Mouse (Mus musculus) heart, embryonic 15.5 days (tissue): ENCODE data around the gene Smarca4. TPM values are rescaled to one million over a fixed set of nuclear protein-coding genes. Genes with fewer than 3 reads are reported as not detected.

Experiments
- ATAC-seq: fragments of 200-750 bp; cut with Nextera tagmentation; replicated peaks from 2 replicates; pipeline ENCODE4 v1.8.0; 2017; ENCODE audit warnings: low read depth, moderate TSS enrichment; ENCODE audit not compliant: insufficient number of reproducible peaks, insufficient read depth, low FRiP score
- H3K27ac ChIP-seq: fragments of 300-500 bp; sonication (generic); 2 replicates; pipeline ENCODE4 v1.5.1; 2015; ENCODE audit warnings: mild to moderate bottlenecking, inconsistent platforms
- H3K27me3 ChIP-seq: fragments of 300-500 bp; sonication (generic); 2 replicates; pipeline ENCODE4 v1.6.1; 2015; ENCODE audit warnings: inconsistent platforms
- H3K36me3 ChIP-seq: fragments of 300-500 bp; sonication (generic); 2 replicates; pipeline ENCODE4 v1.6.1; 2015; ENCODE audit warnings: mild to moderate bottlenecking, inconsistent platforms
- H3K4me1 ChIP-seq: fragments of 300-500 bp; sonication (generic); replicated peaks from 2 replicates; pipeline ENCODE4 v1.6.1; 2015; ENCODE audit warnings: inconsistent platforms
- H3K4me2 ChIP-seq: fragments of 300-500 bp; sonication (generic); 2 replicates; pipeline ENCODE4 v1.6.1; 2015; ENCODE audit warnings: inconsistent platforms, mild to moderate bottlenecking, moderate library complexity
- H3K4me3 ChIP-seq: fragments of 300-500 bp; sonication (generic); 2 replicates; pipeline ENCODE4 v1.5.1; 2015; ENCODE audit warnings: mild to moderate bottlenecking, inconsistent platforms
- H3K9ac ChIP-seq: fragments of 300-500 bp; sonication (generic); 2 replicates; pipeline ENCODE4 v1.6.1; 2015; ENCODE audit warnings: mild to moderate bottlenecking, inconsistent platforms
- H3K9me3 ChIP-seq: fragments of 300-500 bp; sonication (generic); replicated peaks from 2 replicates; pipeline ENCODE4 v1.6.1; 2016; ENCODE audit warnings: inconsistent platforms
- WGBS: fragments of 180-500 bp; shearing (Covaris S2); methylation state at CpG from one replicate; pipeline ENCODE4 v1.1.7; 2015; ENCODE audit warnings: mixed read lengths; 5-methylcytosine and 5-hydroxymethylcytosine counted together
- polyA plus RNA-seq: library from polyadenylated mRNA; unstranded; fragments of >200 nt; fragmentation: Nextera tagmentation; extraction: Ambion mirVana; gene quantifications from 2 replicates; pipeline ENCODE4 v1.2.1, GENCODE M21; 2015

Gene Smarca4
- polyA plus RNA-seq, result 39.6 and 57.4 TPM in 2 replicates

DNA sequence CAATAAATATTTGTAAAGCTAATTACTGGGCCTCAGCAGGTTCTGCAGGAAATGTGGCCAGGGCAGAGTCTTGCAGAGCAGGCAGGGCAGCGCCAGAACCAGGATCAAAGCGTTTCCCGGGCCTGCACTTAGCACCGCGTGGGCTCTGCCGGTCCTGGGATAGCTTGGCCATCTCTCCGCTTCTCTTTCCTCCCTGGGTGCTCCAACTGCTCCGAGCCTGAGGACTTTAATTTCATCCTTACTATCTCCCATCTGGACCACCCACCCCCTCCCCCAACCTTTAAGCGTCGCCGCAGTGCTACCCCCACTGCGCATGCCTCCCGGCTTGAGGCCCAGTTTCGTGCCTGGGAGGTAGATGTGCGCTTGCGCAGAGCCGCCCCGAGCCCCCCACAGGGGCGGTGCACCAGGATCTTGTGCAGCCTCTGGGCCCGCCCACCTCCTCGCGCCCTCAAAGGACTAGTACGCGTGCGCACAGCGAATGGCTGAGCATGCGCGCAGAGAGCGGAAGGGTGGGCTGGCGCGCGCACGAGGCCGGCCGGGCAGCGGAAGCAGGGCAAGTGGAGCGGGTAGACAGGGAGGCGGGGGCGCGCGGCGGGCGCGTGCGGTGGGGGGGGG, at the start of gene Smarca4:
Gene Smarca4, plus strand, starts transcription at position 553 of the 615 bp plus-strand sequence.
- peak within 1 kb of the TSS; percentile 70 for H3K4me2 ChIP-seq
- WGBS, result 2% methylated on average over 40 of the region's 45 CpGs
- peak; percentile 97 for ATAC-seq
- peaks cover 17% of the 10 kb centered on the region for H3K4me1 ChIP-seq
- H3K27me3 ChIP-seq, result no peaks in the 10 kb centered on the region
- H3K9me3 ChIP-seq, result no peaks in the 10 kb centered on the region
- H3K27ac ChIP-seq, result peak within 1 kb of the TSS; percentile 98
- H3K9ac ChIP-seq, result peak within 1 kb of the TSS; percentile 90
- H3K36me3 ChIP-seq, result no peaks in the 10 kb centered on the region
- H3K4me3 ChIP-seq, result peak within 1 kb of the TSS; percentile 88

GRCm38 (mm10) chr9:21566538-21566937, 49.4 kb upstream of the Smarca4 start:
- no peak overlapping the region for H3K9ac ChIP-seq
- H3K36me3 ChIP-seq, result peaks cover 20% of the 10 kb centered on the region
- 76% methylated on average over 1 of the region's 1 CpGs for WGBS
- ATAC-seq, result no peak
- no peaks in the 10 kb centered on the region for H3K9me3 ChIP-seq
- no peak overlapping the region for H3K4me3 ChIP-seq
- H3K4me1 ChIP-seq, result peaks cover 21% of the 10 kb centered on the region
- H3K27me3 ChIP-seq, result no peaks in the 10 kb centered on the region
- no peak overlapping the region for H3K4me2 ChIP-seq
- no peak overlapping the region for H3K27ac ChIP-seq

- WGBS, result 69% methylated on average over 2 of the region's 2 CpGs
- no peak overlapping the region for H3K4me2 ChIP-seq
- no peaks in the 10 kb centered on the region for H3K27me3 ChIP-seq
- no peaks in the 10 kb centered on the region for H3K9me3 ChIP-seq
- H3K4me3 ChIP-seq, result no peak overlapping the region
- peaks cover 24% of the 10 kb centered on the region for H3K36me3 ChIP-seq
- no peak overlapping the region for H3K27ac ChIP-seq
- H3K9ac ChIP-seq, result no peak overlapping the region
- H3K4me1 ChIP-seq, result peaks cover 21% of the 10 kb centered on the region
- no peak for ATAC-seq
Measured at GRCm38 (mm10) chr9:21567051-21567450, 48.9 kb upstream of the Smarca4 start.

DNA sequence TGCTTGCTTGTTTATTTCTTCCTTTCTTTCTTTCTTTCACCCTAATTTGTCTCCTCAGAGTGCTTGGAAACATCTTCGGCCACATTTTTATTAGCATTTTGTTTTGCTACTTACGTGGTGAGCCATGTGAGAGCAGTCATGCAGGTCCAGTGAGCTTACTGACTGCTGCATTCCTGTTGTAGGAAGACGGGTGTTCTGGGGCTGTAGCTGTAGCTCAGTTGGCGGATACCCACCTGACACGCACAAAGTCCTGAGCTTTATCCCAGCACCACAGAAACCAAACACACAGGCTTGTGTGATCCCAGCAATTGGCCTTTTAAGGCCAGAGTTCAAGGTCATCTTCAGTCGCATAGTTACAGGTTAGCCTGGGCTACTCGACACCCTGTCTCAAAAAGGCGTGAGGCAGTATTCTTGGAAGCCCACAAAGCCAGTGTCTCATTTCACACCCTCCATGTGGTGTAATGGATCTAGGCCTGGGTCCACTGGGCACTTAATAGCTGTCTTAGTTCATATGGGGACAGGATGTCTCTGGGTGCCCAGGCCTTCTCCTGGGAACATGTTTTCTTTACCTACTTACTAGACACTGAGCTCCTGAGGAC, 47.2 kb upstream of the Smarca4 start:
- H3K36me3 ChIP-seq, result peaks cover 36% of the 10 kb centered on the region

GRCm38 (mm10) chr9:21574012-21574801, 41.8 kb upstream of the Smarca4 start:
- no peaks in the 10 kb centered on the region for H3K9me3 ChIP-seq
- no peak overlapping the region for H3K27ac ChIP-seq
- H3K4me2 ChIP-seq, result no peak overlapping the region
- no peak for ATAC-seq
- no peaks in the 10 kb centered on the region for H3K27me3 ChIP-seq
- no peak overlapping the region for H3K9ac ChIP-seq
- H3K4me1 ChIP-seq, result no peaks in the 10 kb centered on the region
- H3K36me3 ChIP-seq, result peaks cover 76% of the 10 kb centered on the region
- WGBS, result 92% methylated on average over 8 of the region's 8 CpGs
- H3K4me3 ChIP-seq, result no peak overlapping the region

More for the DNA sequence above, 47.2 kb upstream of the Smarca4 start:
- Histone ChIP-seq H3K4me1 (peaks cover 19% of the 10 kb centered on the region), H3K27me3 (no peaks in the 10 kb centered on the region), H3K27ac (no peak overlapping the region), H3K9ac (no peak overlapping the region), H3K4me2 (no peak overlapping the region), H3K4me3 (no peak overlapping the region), H3K9me3 (no peaks in the 10 kb centered on the region)
- no peak for ATAC-seq
- 83% methylated on average over 8 of the region's 8 CpGs for WGBS

DNA sequence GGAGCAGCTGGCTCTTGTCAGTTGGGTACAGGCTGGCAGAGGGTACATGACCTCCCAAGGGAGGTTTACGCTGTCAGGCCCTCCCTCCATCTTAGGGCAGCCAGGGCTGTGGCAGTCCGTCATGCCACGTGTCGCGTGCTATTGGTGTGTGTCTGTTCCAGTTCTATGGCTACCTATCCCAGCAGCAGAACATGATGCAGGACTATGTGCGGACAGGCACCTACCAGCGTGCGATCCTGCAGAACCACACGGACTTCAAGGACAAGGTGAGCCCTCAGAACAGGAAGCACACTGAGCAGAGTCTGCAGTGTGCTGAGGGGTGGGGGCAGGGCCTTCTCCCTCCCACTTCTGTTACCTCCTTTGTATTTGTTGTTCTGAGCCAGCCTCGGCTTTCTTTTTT, 40.7 kb upstream of the Smarca4 start:
- Histone ChIP-seq H3K36me3 (peaks cover 79% of the 10 kb centered on the region), H3K4me2 (no peak overlapping the region), H3K27ac (no peak overlapping the region), H3K27me3 (no peaks in the 10 kb centered on the region), H3K9me3 (no peaks in the 10 kb centered on the region), H3K4me3 (no peak overlapping the region), H3K9ac (no peak overlapping the region), H3K4me1 (no peaks in the 10 kb centered on the region)
- ATAC-seq, result no peak
- WGBS, result over 99% methylated on average over 10 of the region's 10 CpGs

DNA sequence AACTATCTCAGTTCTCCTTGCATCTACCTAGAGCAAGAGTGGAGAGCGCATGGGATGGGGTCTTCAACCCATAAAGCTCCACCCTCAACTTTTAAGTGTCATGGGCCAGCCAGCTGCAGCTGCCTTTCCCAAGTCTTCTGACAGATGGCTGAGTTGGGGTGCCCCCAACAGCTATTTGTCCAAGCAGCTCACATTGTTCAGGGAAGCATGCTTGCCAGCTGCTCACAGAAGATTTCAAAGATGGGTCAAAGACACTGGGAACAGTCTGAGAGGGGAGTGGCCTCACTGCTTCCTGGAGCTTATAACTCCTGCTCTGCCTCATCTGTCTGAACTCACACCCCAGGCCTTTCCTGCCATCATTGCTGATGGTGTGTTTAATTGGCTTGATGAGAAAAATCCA, 39.7 kb upstream of the Smarca4 start:
- no peaks in the 10 kb centered on the region for H3K4me1 ChIP-seq
- H3K36me3 ChIP-seq, result peaks cover 79% of the 10 kb centered on the region
- 96% methylated on average over 1 of the region's 1 CpGs for WGBS
- H3K9ac ChIP-seq, result no peak overlapping the region
- no peaks in the 10 kb centered on the region for H3K27me3 ChIP-seq
- no peak overlapping the region for H3K4me3 ChIP-seq
- ATAC-seq, result no peak
- no peak overlapping the region for H3K27ac ChIP-seq
- H3K4me2 ChIP-seq, result no peak overlapping the region
- no peaks in the 10 kb centered on the region for H3K9me3 ChIP-seq

- Histone ChIP-seq H3K4me2 (no peak overlapping the region), H3K27me3 (no peaks in the 10 kb centered on the region), H3K27ac (no peak overlapping the region), H3K9me3 (no peaks in the 10 kb centered on the region), H3K4me1 (no peaks in the 10 kb centered on the region), H3K4me3 (no peak overlapping the region), H3K36me3 (peaks cover 76% of the 10 kb centered on the region), H3K9ac (no peak overlapping the region)
- ATAC-seq, result no peak
- WGBS, result 76% methylated on average over 3 of the region's 3 CpGs
Measured at GRCm38 (mm10) chr9:21578226-21578625, 37.7 kb upstream of the Smarca4 start.

DNA sequence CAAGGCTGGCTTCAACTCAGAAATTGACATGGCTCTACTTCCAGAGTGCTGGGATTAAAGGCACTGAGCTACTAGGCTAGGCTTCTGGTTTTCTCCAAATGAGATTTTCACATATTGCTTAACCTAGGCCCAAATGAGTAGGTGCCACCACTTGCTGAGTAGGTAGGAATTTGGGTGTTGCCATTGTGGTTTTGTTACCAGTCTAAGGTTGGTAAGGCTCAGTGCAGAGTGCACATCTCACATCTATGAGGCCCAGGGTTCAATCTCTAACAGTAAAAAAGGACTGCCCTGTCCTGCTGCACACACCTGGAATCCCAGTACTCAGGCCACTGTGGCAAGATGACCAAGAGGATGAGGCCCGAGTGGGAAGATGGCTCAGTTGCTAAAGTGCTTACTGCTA, 30.6 kb upstream of the Smarca4 start:
- Histone ChIP-seq H3K9ac (no peak overlapping the region), H3K27ac (no peak overlapping the region), H3K4me2 (no peak overlapping the region), H3K4me1 (no peaks in the 10 kb centered on the region), H3K27me3 (no peaks in the 10 kb centered on the region), H3K4me3 (no peak overlapping the region), H3K9me3 (no peaks in the 10 kb centered on the region), H3K36me3 (peaks cover 89% of the 10 kb centered on the region)
- no peak for ATAC-seq
- 88% methylated on average over 1 of the region's 1 CpGs for WGBS

DNA sequence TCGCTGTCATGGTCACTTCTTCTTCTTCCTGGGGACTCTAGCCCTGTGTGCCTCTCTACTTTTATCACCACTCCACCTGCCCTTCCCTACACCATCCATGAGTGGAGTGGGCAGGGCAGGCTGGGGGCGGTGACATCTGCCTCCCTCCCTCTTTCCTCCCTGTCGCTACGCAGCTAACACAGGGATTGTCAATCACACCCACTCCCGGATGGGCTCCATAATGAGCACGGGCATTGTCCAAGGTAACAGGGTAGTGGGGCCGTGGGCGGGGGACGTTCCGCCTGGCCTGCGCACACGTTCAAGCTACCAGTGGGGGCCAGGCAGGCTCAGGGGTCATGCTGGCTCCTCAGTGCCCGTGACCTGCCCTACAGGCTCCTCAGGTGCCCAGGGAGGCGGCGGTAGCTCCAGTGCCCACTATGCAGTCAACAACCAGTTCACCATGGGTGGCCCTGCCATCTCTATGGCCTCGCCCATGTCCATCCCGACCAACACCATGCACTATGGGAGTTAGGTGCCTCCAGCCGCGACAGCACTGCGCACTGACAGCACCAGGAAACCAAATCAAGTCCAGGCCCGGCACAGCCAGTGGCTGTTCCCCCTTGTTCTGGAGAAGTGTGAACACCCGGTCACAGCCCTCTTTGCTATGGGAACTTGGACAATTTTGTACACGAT, 28.2 kb upstream of the Smarca4 start:
- 88% methylated on average over 23 of the region's 23 CpGs for WGBS
- Histone ChIP-seq H3K4me2 (no peak overlapping the region), H3K9me3 (no peaks in the 10 kb centered on the region), H3K4me3 (no peak overlapping the region), H3K9ac (no peak overlapping the region), H3K27me3 (no peaks in the 10 kb centered on the region), H3K27ac (no peak overlapping the region), H3K4me1 (peaks cover 8% of the 10 kb centered on the region), H3K36me3 (peaks cover 73% of the 10 kb centered on the region)
- ATAC-seq, result no peak

GRCm38 (mm10) chr9:21588350-21588749, 27.6 kb upstream of the Smarca4 start:
- ATAC-seq, result no peak
- no peak overlapping the region for H3K27ac ChIP-seq
- no peak overlapping the region for H3K4me3 ChIP-seq
- no peak overlapping the region for H3K9ac ChIP-seq
- no peak overlapping the region for H3K4me2 ChIP-seq
- H3K4me1 ChIP-seq, result peaks cover 10% of the 10 kb centered on the region
- H3K9me3 ChIP-seq, result no peaks in the 10 kb centered on the region
- 80% methylated on average over 8 of the region's 8 CpGs for WGBS
- peaks cover 68% of the 10 kb centered on the region for H3K36me3 ChIP-seq
- H3K27me3 ChIP-seq, result no peaks in the 10 kb centered on the region
